Mouse (Mus musculus): ENCODE measurements around the gene Gm49384. TPM values are rescaled to one million over a fixed set of nuclear protein-coding genes. Genes with fewer than 3 reads are reported as not detected.

The Gm49384 gene
- polyA plus RNA-seq (2015; fragmentation: Nextera tagmentation; extraction: Ambion mirVana), result 17.5 and 20.8 TPM in 2 replicates

DNA sequence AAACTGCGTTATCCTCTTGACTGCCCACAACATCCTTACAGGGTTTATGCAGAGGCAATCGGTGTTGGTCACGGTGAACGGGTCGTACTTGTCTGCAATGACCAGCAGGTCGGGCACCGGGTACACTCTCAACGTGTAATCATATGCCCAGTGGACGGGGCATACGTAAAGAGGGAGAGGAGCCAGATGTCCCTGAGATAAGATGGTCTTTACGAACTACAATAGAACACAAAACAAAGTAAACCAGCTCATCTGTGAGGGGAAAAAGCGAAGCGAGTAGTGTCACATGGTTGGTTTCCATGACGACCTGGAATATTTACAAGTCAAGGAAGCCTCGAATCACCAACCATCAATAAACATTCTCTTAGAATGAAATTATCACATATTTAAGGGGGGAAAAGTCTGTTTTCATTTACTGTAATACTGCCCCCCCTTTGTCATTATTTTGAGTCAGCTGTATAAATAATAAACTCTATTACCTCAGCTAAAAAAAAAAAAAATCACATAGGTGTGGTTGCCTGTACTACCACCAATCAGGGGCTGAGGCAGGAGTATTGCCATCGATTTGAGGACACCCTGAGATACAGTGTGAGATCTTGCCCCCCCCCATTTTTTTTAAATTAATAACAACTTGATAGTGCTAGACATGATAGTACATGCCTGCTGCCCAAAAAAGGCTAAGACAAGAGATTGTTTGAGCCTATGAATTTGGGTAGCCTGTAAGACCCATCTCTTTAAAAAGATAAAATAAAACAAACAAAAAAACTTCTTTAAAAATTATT, at the start of gene Gm49384:
Gene Gm49384, minus strand, starts transcription at position 216 of the 782 bp plus-strand sequence.
- H3K4me3 ChIP-seq (replicated peaks), result no peak within 1 kb of the TSS
- no peak within 1 kb of the TSS for H3K27ac ChIP-seq (replicated peaks)
- no peak for ATAC-seq (ENCODE audit: insufficient number of reproducible peaks, low FRiP score, low TSS enrichment, low read depth)
- H3K36me3 ChIP-seq, result peaks cover 46% of the 10 kb centered on the region
- no peaks in the 10 kb centered on the region for H3K27me3 ChIP-seq
- H3K9ac ChIP-seq, result no peak within 1 kb of the TSS
- no peak within 1 kb of the TSS for H3K4me2 ChIP-seq (replicated peaks)
- H3K9me3 ChIP-seq (replicated peaks), result no peaks in the 10 kb centered on the region
- WGBS, result 83% methylated on average over 16 of the region's 16 CpGs
- H3K4me1 ChIP-seq, result peaks cover 1% of the 10 kb centered on the region; the same call in 1 of the 2 replicates

GRCm38 (mm10) chr12:69253806-69254205, 49.7 kb upstream of the Gm49384 start:
- 83% methylated on average over 1 of the region's 1 CpGs for WGBS
- H3K36me3 ChIP-seq, result no peaks in the 10 kb centered on the region
- no peak overlapping the region for H3K4me3 ChIP-seq (replicated peaks)
- no peak overlapping the region for H3K4me2 ChIP-seq (replicated peaks)
- H3K9ac ChIP-seq, result no peak overlapping the region
- H3K27me3 ChIP-seq, result no peaks in the 10 kb centered on the region
- ATAC-seq (ENCODE audit: insufficient number of reproducible peaks, low FRiP score, low TSS enrichment, low read depth), result no peak
- H3K27ac ChIP-seq (replicated peaks), result no peak overlapping the region
- H3K9me3 ChIP-seq (replicated peaks), result no peaks in the 10 kb centered on the region
- H3K4me1 ChIP-seq, result no peaks in the 10 kb centered on the region

- ATAC-seq (ENCODE audit: insufficient number of reproducible peaks, low FRiP score, low TSS enrichment, low read depth), result no peak
- H3K27ac ChIP-seq (replicated peaks), result no peak overlapping the region
Observed at GRCm38 (mm10) chr12:69250756-69251155, 46.7 kb upstream of the Gm49384 start.

GRCm38 (mm10) chr12:69249766-69250165, 45.7 kb upstream of the Gm49384 start:
- H3K4me1 ChIP-seq, result no peaks in the 10 kb centered on the region
- H3K27me3 ChIP-seq, result no peaks in the 10 kb centered on the region
- no peak overlapping the region for H3K4me2 ChIP-seq (replicated peaks)
- no peaks in the 10 kb centered on the region for H3K9me3 ChIP-seq (replicated peaks)
- ATAC-seq (ENCODE audit: insufficient number of reproducible peaks, low FRiP score, low TSS enrichment, low read depth), result no peak
- H3K9ac ChIP-seq, result no peak overlapping the region
- H3K36me3 ChIP-seq, result no peaks in the 10 kb centered on the region
- no peak overlapping the region for H3K27ac ChIP-seq (replicated peaks)
- H3K4me3 ChIP-seq (replicated peaks), result no peak overlapping the region
- 82% methylated on average over 4 of the region's 4 CpGs for WGBS

More at GRCm38 (mm10) chr12:69250756-69251155, 46.7 kb upstream of the Gm49384 start:
- H3K27me3 ChIP-seq, result no peaks in the 10 kb centered on the region
- H3K4me3 ChIP-seq (replicated peaks), result no peak overlapping the region
- H3K4me2 ChIP-seq (replicated peaks), result no peak overlapping the region
- H3K4me1 ChIP-seq, result no peaks in the 10 kb centered on the region
- WGBS, result 79% methylated on average over 8 of the region's 8 CpGs
- H3K9me3 ChIP-seq (replicated peaks), result no peaks in the 10 kb centered on the region
- H3K36me3 ChIP-seq, result no peaks in the 10 kb centered on the region
- no peak overlapping the region for H3K9ac ChIP-seq

- H3K27me3 ChIP-seq, result no peaks in the 10 kb centered on the region
- H3K9me3 ChIP-seq (replicated peaks), result no peaks in the 10 kb centered on the region
- H3K27ac ChIP-seq (replicated peaks), result peak overlapping the region; percentile 86
- H3K4me2 ChIP-seq (replicated peaks), result peak overlapping the region; percentile 74
- H3K36me3 ChIP-seq, result no peaks in the 10 kb centered on the region
- H3K9ac ChIP-seq, result peak overlapping the region; percentile 71
- H3K4me3 ChIP-seq (replicated peaks), result peak overlapping the region; percentile 79
- whole genome bisulfite sequencing, result under 1% methylated on average over 62 of the region's 64 CpGs
- peaks cover 5% of the 10 kb centered on the region for H3K4me1 ChIP-seq
- peak; percentile 81 for ATAC-seq (ENCODE audit: insufficient number of reproducible peaks, low FRiP score, low TSS enrichment, low read depth)
Observed at GRCm38 (mm10) chr12:69241771-69242431, 37.8 kb upstream of the Gm49384 start.

DNA sequence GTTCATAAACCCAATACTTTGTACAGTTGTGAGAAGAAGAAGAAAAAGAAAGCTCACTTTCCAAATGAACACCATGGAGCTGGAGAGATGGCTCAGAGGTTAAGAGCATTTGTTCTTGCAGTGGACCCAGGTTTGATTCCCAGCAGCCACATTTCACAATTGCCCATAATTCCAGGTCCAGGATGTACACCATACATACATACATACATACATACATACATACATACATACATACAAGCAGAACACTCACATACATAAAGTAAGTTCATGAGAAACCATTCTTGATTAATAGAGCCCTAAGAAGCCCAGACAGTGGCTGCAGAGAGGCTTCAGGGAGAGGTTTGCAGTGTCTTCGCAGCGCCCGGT, 37.3 kb upstream of the Gm49384 start:
- Histone ChIP-seq H3K4me3 (replicated peaks) (peak overlapping the region; percentile 79), H3K4me1 (peaks cover 5% of the 10 kb centered on the region), H3K4me2 (replicated peaks) (peak overlapping the region; percentile 74), H3K9me3 (replicated peaks) (no peaks in the 10 kb centered on the region), H3K27me3 (no peaks in the 10 kb centered on the region), H3K27ac (replicated peaks) (peak overlapping the region; percentile 86), H3K36me3 (no peaks in the 10 kb centered on the region), H3K9ac (peak overlapping the region; percentile 71)
- no peak for ATAC-seq (ENCODE audit: insufficient number of reproducible peaks, low FRiP score, low TSS enrichment, low read depth)
- 0% methylated on average over 3 of the region's 3 CpGs for WGBS

DNA sequence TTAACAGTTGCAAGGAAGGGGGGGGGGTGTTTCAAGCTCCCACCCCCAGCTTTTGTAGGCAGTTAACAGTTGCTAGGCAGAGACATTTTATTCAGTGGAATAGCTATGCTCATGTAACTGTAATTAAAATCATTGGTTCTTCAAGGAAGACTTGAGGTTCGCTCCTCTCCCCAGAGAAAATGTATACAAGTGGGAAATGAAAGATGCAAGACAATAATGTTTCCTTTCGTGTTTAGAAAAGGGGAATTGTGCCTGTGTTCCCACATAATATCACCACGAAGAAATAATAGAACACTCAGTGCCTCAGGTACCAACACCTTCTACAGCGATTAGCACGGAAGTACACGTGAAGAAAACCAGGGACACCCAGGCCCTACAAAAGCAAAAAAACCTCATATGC, 36.8 kb upstream of the Gm49384 start, which contains the start of gene Klhdc1:
Gene Klhdc1, plus strand, starts transcription at position 301 of the 400 bp plus-strand sequence.
- WGBS, result 63% methylated on average over 6 of the region's 6 CpGs
- peaks cover 5% of the 10 kb centered on the region for H3K4me1 ChIP-seq
- peak within 1 kb of the TSS; percentile 74 for H3K4me2 ChIP-seq (replicated peaks)
- H3K9me3 ChIP-seq (replicated peaks), result no peaks in the 10 kb centered on the region
- H3K36me3 ChIP-seq, result no peaks in the 10 kb centered on the region
- ATAC-seq (ENCODE audit: insufficient number of reproducible peaks, low FRiP score, low TSS enrichment, low read depth), result no peak
- peak within 1 kb of the TSS; percentile 79 for H3K4me3 ChIP-seq (replicated peaks)
- no peaks in the 10 kb centered on the region for H3K27me3 ChIP-seq
- peak within 1 kb of the TSS; percentile 86 for H3K27ac ChIP-seq (replicated peaks)
- peak within 1 kb of the TSS; percentile 71 for H3K9ac ChIP-seq

DNA sequence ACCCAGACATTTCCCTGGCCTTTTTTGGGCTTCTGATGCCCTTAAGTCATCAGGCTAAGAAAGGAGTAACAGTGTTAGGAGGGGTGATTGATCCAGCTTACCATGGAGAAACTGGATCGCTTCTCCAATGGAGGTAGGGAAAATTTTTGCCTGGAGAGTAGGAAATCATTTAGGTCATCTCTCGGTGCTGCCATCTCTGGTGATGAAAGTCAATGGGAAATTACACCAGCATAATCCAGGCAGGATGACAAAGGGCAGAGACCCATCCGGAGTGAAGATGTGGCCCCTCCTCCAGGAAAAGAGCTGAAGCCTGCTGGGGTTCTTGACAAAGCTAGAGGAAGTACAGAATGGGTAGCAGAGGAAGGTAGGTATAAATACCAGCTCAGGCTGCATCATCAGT, 34.2 kb upstream of the Gm49384 start:
- no peaks in the 10 kb centered on the region for H3K36me3 ChIP-seq
- H3K27me3 ChIP-seq, result no peaks in the 10 kb centered on the region
- H3K4me3 ChIP-seq (replicated peaks), result no peak overlapping the region
- H3K27ac ChIP-seq (replicated peaks), result no peak overlapping the region
- peaks cover 5% of the 10 kb centered on the region for H3K4me1 ChIP-seq
- no peak overlapping the region for H3K4me2 ChIP-seq (replicated peaks)
- WGBS, result 36% methylated on average over 3 of the region's 3 CpGs
- H3K9me3 ChIP-seq (replicated peaks), result no peaks in the 10 kb centered on the region
- no peak overlapping the region for H3K9ac ChIP-seq
- ATAC-seq (ENCODE audit: insufficient number of reproducible peaks, low FRiP score, low TSS enrichment, low read depth), result no peak

GRCm38 (mm10) chr12:69235782-69236181, 31.7 kb upstream of the Gm49384 start:
- no peak for ATAC-seq (ENCODE audit: insufficient number of reproducible peaks, low FRiP score, low TSS enrichment, low read depth)
- WGBS, result 85% methylated on average over 6 of the region's 6 CpGs
- no peak overlapping the region for H3K9ac ChIP-seq
- H3K9me3 ChIP-seq (replicated peaks), result no peaks in the 10 kb centered on the region
- H3K27me3 ChIP-seq, result no peaks in the 10 kb centered on the region
- no peak overlapping the region for H3K27ac ChIP-seq (replicated peaks)
- H3K36me3 ChIP-seq, result no peaks in the 10 kb centered on the region
- no peak overlapping the region for H3K4me2 ChIP-seq (replicated peaks)
- H3K4me1 ChIP-seq, result no peaks in the 10 kb centered on the region; the same call in 1 of the 2 replicates
- H3K4me3 ChIP-seq (replicated peaks), result no peak overlapping the region

GRCm38 (mm10) chr12:69229251-69229650, 25.2 kb upstream of the Gm49384 start:
- Histone ChIP-seq H3K4me3 (replicated peaks) (no peak overlapping the region), H3K27ac (replicated peaks) (no peak overlapping the region), H3K4me2 (replicated peaks) (no peak overlapping the region), H3K9ac (no peak overlapping the region), H3K27me3 (no peaks in the 10 kb centered on the region), H3K4me1 (peaks cover 8% of the 10 kb centered on the region; the same call in 1 of the 2 replicates), H3K36me3 (peaks cover 14% of the 10 kb centered on the region), H3K9me3 (replicated peaks) (no peaks in the 10 kb centered on the region)
- 61% methylated on average over 2 of the region's 2 CpGs for WGBS
- no peak for ATAC-seq (ENCODE audit: insufficient number of reproducible peaks, low FRiP score, low TSS enrichment, low read depth)

GRCm38 (mm10) chr12:69227776-69228466, 23.9 kb upstream of the Gm49384 start, which contains the start of gene Pole2:
TSS of gene Pole2 (minus strand) at chr12:69228195.
- Histone ChIP-seq H3K9ac (peak within 1 kb of the TSS; percentile 31), H3K27ac (replicated peaks) (peak within 1 kb of the TSS; percentile 94)
- WGBS, result under 1% methylated on average over 37 of the region's 37 CpGs

More at GRCm38 (mm10) chr12:69227776-69228466, 23.9 kb upstream of the Gm49384 start, which contains the start of gene Pole2:
- H3K27me3 ChIP-seq, result no peaks in the 10 kb centered on the region
- ATAC-seq (ENCODE audit: insufficient number of reproducible peaks, low FRiP score, low TSS enrichment, low read depth), result peak; percentile 95
- H3K4me2 ChIP-seq (replicated peaks), result peak within 1 kb of the TSS; percentile 52
- H3K9me3 ChIP-seq (replicated peaks), result no peaks in the 10 kb centered on the region
- peaks cover 17% of the 10 kb centered on the region for H3K36me3 ChIP-seq
- peaks cover 8% of the 10 kb centered on the region; the same call in 1 of the 2 replicates for H3K4me1 ChIP-seq
- peak within 1 kb of the TSS; percentile 77 for H3K4me3 ChIP-seq (replicated peaks)

Data from embryonic facial prominence, embryonic 15.5 days (tissue).